In the genomic region with DNA sequence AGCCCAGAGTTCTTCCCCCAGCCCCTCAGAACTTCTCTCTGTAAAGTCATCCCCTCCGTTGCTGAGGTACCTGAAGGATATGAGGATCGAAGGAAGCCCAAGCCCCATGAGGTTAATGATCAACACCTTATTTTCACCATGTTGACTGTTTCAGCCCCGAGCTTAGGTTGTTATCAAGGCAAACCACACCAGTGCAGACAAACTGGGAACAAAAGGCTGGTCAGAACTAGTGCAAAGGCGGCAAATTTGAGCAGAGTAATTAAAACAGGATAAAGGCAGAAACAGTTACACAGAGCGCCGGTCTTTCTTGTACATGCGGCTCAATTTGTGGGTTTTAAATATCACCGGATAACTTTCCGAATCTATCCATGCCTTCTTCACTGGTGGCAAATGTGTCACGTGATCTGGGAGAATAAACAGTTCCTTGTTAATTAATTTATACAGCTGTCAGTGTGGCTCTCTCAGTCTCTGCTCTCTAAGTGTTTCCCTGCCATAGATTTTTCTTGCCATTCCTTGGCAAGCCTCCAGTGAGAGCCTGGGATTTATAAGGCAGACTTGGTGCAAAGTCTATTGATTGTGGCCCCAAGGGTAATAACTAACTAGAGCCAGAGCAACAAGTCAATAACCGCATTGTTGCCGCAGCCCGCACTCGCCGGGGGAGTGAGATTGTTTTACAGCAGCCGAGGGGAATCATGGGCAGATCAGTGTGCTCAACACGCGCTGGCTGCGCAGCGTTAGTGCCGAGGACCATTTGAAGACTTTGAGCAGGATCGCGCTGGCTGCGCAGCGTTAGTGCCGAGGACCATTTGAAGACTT, we compare ENCODE assay signal across 8 mouse cellular contexts.
DNase-seq lines count a peak whose midpoint lies in the region; ATAC-seq lines count a peak whose summit lies in the region.

No protein-coding gene starts in this region.

- 34% methylated on average over 26 of the region's 26 CpGs for WGBS in embryonic facial prominence, embryonic 11.5 days
- 73% methylated on average over 26 of the region's 26 CpGs for WGBS in liver, embryonic 15.5 days (ENCODE audit: insufficient replicate concordance)

- H3K4me1 ChIP-seq in embryonic facial prominence, embryonic 11.5 days (ENCODE audit: control insufficient read depth, insufficient read depth, low read length) = no peaks in the 10 kb centered on the region; the same call in 1 of the 2 replicates
- peaks cover 17% of the 10 kb centered on the region; the same call in 1 of the 2 replicates for H3K4me1 ChIP-seq in liver, embryonic 15.5 days (replicated peaks)

- H3K36me3 ChIP-seq in embryonic facial prominence, embryonic 11.5 days (replicated peaks; ENCODE audit: control insufficient read depth, insufficient read depth, low read depth, low read length) = no peaks in the 10 kb centered on the region
- no peaks in the 10 kb centered on the region for H3K36me3 ChIP-seq in liver, embryonic 15.5 days (replicated peaks)

- H3K27me3 ChIP-seq in embryonic facial prominence, embryonic 11.5 days (ENCODE audit: control insufficient read depth, insufficient read depth, low read length) = no peaks in the 10 kb centered on the region
- H3K27me3 ChIP-seq in liver, embryonic 15.5 days = no peaks in the 10 kb centered on the region

- H3K4me3 ChIP-seq in embryonic facial prominence, embryonic 11.5 days (ENCODE audit: low read depth, low read length) = no peak overlapping the region
- no peak overlapping the region for H3K4me3 ChIP-seq in liver, embryonic 15.5 days (replicated peaks)

- H3K9ac ChIP-seq in embryonic facial prominence, embryonic 11.5 days (replicated peaks; ENCODE audit: low read length) = no peak overlapping the region
- no peak overlapping the region for H3K9ac ChIP-seq in liver, embryonic 15.5 days

- H3K4me2 ChIP-seq in embryonic facial prominence, embryonic 11.5 days (ENCODE audit: low read depth, low read length) = no peak overlapping the region
- peak overlapping the region; percentile 20; the same call in 1 of the 2 replicates for H3K4me2 ChIP-seq in liver, embryonic 15.5 days

- H3K9me3 ChIP-seq in embryonic facial prominence, embryonic 11.5 days (replicated peaks; ENCODE audit: control insufficient read depth, low read length) = no peaks in the 10 kb centered on the region
- no peaks in the 10 kb centered on the region for H3K9me3 ChIP-seq in liver, embryonic 15.5 days (replicated peaks)

- ATAC-seq in embryonic facial prominence, embryonic 11.5 days (replicated peaks; ENCODE audit: insufficient number of reproducible peaks, low FRiP score, low TSS enrichment, low read depth) = 0 out of 2 replicates have a peak, but pooled peaks have one; percentile 7
- peak; percentile 22; the same call in 1 of the 2 replicates for ATAC-seq in liver, embryonic 15.5 days (ENCODE audit: insufficient read depth)
- ATAC-seq in monocyte, adult 5-6 weeks (replicated peaks; ENCODE audit: insufficient number of reproducible peaks, low FRiP score, low TSS enrichment, poor library complexity, severe bottlenecking) = no peak
- ATAC-seq in inflammation-experienced regulatory T-cells, adult 6 months = no peak

- DNase-seq in layer of hippocampus, adult 11-12 months (ENCODE audit: low spot score) = peak; percentile 15
- no peak for DNase-seq in layer of hippocampus, postnatal 36 days
- peak; percentile 71 for DNase-seq in embryonic facial prominence, embryonic 11.5 days (ENCODE audit: low spot score)
- DNase-seq in kidney, adult 11 months = peak; percentile 79
- no peak for DNase-seq in testis, postnatal 10 days (ENCODE audit: low spot score)

- no peak overlapping the region for H3K27ac ChIP-seq in embryonic facial prominence, embryonic 11.5 days (replicated peaks; ENCODE audit: low read depth, low read length)
- H3K27ac ChIP-seq in liver, embryonic 15.5 days (replicated peaks) = peak overlapping the region; percentile 33

Comparison
In these comparisons a context has a peak if more than half of its experiments do, and no peak if none do; other contexts are left out.
1. DNase-seq: peak in layer of hippocampus, adult 11-12 months (single experiment), embryonic facial prominence, embryonic 11.5 days (single experiment) and kidney, adult 11 months (single experiment); none in layer of hippocampus, postnatal 36 days (0 of 2) and testis, postnatal 10 days (single experiment).
2. ATAC-seq: peak in embryonic facial prominence, embryonic 11.5 days (single experiment) and liver, embryonic 15.5 days (single experiment); none in monocyte, adult 5-6 weeks (single experiment) and inflammation-experienced regulatory T-cells, adult 6 months (single experiment).